Mouse (Mus musculus): ENCODE data around the gene Supt6. TPM values are rescaled to one million over a fixed set of nuclear protein-coding genes. Genes with fewer than 3 reads are reported as not detected.

The Supt6 gene
- polyA plus RNA-seq, 1 experiment: 39.9 TPM

GRCm38 (mm10) chr11:78159557-78159956, 86.2 kb downstream of the Supt6 start:
- H3K4me3 ChIP-seq (ENCODE audit: insufficient read depth, low read length): no peak overlapping the region
- TF ChIP-seq POLR2A (IDR thresholded peaks at IDR 0.05; ENCODE audit: extremely low read depth, insufficient read depth, low read length): no peak
- no peak for TF ChIP-seq CTCF (IDR thresholded peaks at IDR 0.05; ENCODE audit: extremely low read depth, insufficient read depth, low read length)
- H3K27ac ChIP-seq (ENCODE audit: insufficient read depth, low read length): no peak overlapping the region
- H3K4me1 ChIP-seq (ENCODE audit: control insufficient read depth, insufficient read depth, low read length): no peaks in the 10 kb centered on the region

GRCm38 (mm10) chr11:78159096-78159495, 86.7 kb downstream of the Supt6 start:
- no peaks in the 10 kb centered on the region for H3K4me1 ChIP-seq (ENCODE audit: control insufficient read depth, insufficient read depth, low read length)
- H3K27ac ChIP-seq (ENCODE audit: insufficient read depth, low read length): no peak overlapping the region
- H3K4me3 ChIP-seq (ENCODE audit: insufficient read depth, low read length): no peak overlapping the region
- TF ChIP-seq CTCF (IDR thresholded peaks at IDR 0.05; ENCODE audit: extremely low read depth, insufficient read depth, low read length) (peak; percentile 99), POLR2A (IDR thresholded peaks at IDR 0.05; ENCODE audit: extremely low read depth, insufficient read depth, low read length) (no peak)

Other genes with a start within 250 kb of the Supt6 start
- gene Dhrs13, start 213.7 kb downstream of the Supt6 start, polyA plus RNA-seq (2012; rRNA removed): 5.7 and 7.1 TPM in 2 replicates
- gene Flot2, start 208.1 kb downstream of the Supt6 start, polyA plus RNA-seq (2012; rRNA removed): 163 and 170 TPM in 2 replicates
- 26.0 and 26.1 TPM in 2 replicates for gene Eral1, start 165.6 kb downstream of the Supt6 start, polyA plus RNA-seq (2012; rRNA removed)
- 19.1 and 19.5 TPM in 2 replicates for gene Fam222b, start 151.3 kb downstream of the Supt6 start, polyA plus RNA-seq (2012; rRNA removed)
- gene Traf4, start 80.4 kb downstream of the Supt6 start, polyA plus RNA-seq (2012; rRNA removed): 17.1 and 19.6 TPM in 2 replicates
- 5.4 and 6.2 TPM in 2 replicates for gene Nek8, start 69.3 kb downstream of the Supt6 start, polyA plus RNA-seq (2012; rRNA removed)
- gene Tlcd1, start 69.3 kb downstream of the Supt6 start, polyA plus RNA-seq (2012; rRNA removed): 83.0 and 84.4 TPM in 2 replicates
- 1,200 and 1,274 TPM in 2 replicates for gene Rpl23a, start 62.4 kb downstream of the Supt6 start, polyA plus RNA-seq (2012; rRNA removed)
- gene Rab34, start 57.6 kb downstream of the Supt6 start, polyA plus RNA-seq (2012; rRNA removed): 46.6 and 56.0 TPM in 2 replicates
- 6.2 TPM in 2 replicates for gene Proca1, start 52.6 kb downstream of the Supt6 start, polyA plus RNA-seq (2012; rRNA removed)
- 111 and 115 TPM in 2 replicates for gene Sdf2, start 241 bp downstream of the Supt6 start, polyA plus RNA-seq (2012; rRNA removed)
- gene 2610507B11Rik, start 15.8 kb upstream of the Supt6 start, polyA plus RNA-seq (2012; rRNA removed): 101 and 103 TPM in 2 replicates
- 31.8 and 39.1 TPM in 2 replicates for gene BC030499, start 44.9 kb upstream of the Supt6 start, polyA plus RNA-seq (2012; rRNA removed)
- 29.6 and 35.1 TPM in 2 replicates for gene Spag5, start 55.5 kb upstream of the Supt6 start, polyA plus RNA-seq (2012; rRNA removed)
- gene Aldoc, start 77.0 kb upstream of the Supt6 start, polyA plus RNA-seq (2012; rRNA removed): 1,609 and 1,659 TPM in 2 replicates
- 69.3 and 77.3 TPM in 2 replicates for gene Pigs, start 82.4 kb upstream of the Supt6 start, polyA plus RNA-seq (2012; rRNA removed)
- gene Unc119, start 97.5 kb upstream of the Supt6 start, polyA plus RNA-seq (2012; rRNA removed): 65.3 and 68.4 TPM in 2 replicates
- 0.02 TPM in 2 replicates for gene Foxn1, start 140.6 kb upstream of the Supt6 start, polyA plus RNA-seq (2012; rRNA removed)
- gene Slc13a2, start 176.2 kb upstream of the Supt6 start, polyA plus RNA-seq (2012; rRNA removed): 0.04 TPM in 1 of 2 replicates, not detected in the other
- gene Slc46a1, start 219.7 kb upstream of the Supt6 start, polyA plus RNA-seq (2012; rRNA removed): 13.6 and 14.7 TPM in 2 replicates